Mouse (Mus musculus): ENCODE data around the gene Utp4. TPM values are rescaled to one million over a fixed set of nuclear protein-coding genes. Genes with fewer than 3 reads are reported as not detected.
"Not testable (repeated sequence)": the region's sequence is repeated elsewhere in the genome, so short reads cannot be mapped to it uniquely, and the experiment has no call there.

Gene Utp4
- polyA plus RNA-seq, 1 experiment from 2014 or later: 26.1 TPM

DNA sequence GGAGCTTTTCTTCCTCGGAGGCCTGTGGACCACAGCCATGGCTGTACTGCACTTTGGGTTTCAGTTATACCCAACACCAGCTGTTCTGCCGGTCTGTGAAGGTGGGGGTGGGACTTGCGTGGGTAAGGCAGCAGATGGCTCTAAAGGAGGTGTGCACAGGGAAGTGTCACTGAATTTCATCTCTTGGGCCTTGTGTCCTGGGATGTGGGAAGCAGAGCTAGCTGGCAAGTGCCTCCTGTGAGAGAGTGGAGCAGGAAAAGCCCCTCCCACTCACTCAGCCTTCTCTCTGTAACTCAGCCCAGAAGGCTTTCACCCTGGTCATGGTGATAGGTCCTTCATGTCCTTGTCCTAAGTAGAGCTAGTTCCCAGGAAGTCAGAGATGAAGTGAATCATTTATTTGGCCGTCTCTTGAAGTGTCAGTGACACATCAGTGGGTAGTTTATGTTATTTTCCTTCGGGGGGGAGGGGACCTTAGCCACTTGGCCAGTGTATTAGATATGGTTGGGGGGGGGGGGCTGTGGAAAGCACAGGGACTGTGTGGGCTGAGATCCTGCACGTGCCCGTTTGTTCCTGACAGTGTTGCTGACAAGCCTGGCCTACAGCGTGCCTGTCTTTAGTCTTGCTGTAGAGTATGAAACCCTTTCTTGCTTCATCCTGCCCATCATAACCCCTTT, 26.4 kb downstream of the Utp4 start:
- WGBS (ENCODE audit: insufficient replicate concordance): 86% methylated on average over 8 of the region's 8 CpGs
- ATAC-seq (ENCODE audit: low read depth): no peak
- peaks cover 45% of the 10 kb centered on the region for H3K36me3 ChIP-seq (ENCODE audit: control insufficient read depth, insufficient read depth)

DNA sequence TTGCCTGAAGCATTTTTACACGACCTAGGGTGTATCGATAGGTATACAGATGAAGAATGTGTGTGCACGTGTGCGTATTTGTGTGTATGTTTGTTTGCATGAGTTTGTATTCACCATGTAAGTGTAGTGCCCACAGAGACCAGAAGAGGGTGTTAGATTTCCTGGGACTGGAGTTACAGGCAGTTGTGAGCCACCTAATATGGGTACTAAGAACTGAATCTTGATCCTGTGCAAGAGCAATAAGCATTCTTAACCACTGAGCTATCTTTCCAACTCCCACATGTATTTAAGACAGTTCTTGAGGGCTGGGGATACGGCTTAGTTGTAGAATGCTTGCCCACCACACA, 26.9 kb downstream of the Utp4 start:
- peaks cover 43% of the 10 kb centered on the region for H3K36me3 ChIP-seq (ENCODE audit: control insufficient read depth, insufficient read depth)
- no peak for ATAC-seq (ENCODE audit: low read depth)

More for the DNA sequence above, 26.4 kb downstream of the Utp4 start:
- Histone ChIP-seq H3K4me1 (ENCODE audit: control insufficient read depth, low read depth, low read length) (no peaks in the 10 kb centered on the region), H3K4me3 (ENCODE audit: low read depth, low read length) (no peak overlapping the region), H3K27me3 (ENCODE audit: control insufficient read depth, insufficient read depth, low read depth, low read length) (no peaks in the 10 kb centered on the region), H3K27ac (ENCODE audit: low read length) (no peak overlapping the region), H3K9ac (ENCODE audit: low read depth, low read length) (no peak overlapping the region), H3K4me2 (ENCODE audit: low read depth, low read length) (no peak overlapping the region), H3K9me3 (replicated peaks; ENCODE audit: control insufficient read depth, low read length) (no peaks in the 10 kb centered on the region)

DNA sequence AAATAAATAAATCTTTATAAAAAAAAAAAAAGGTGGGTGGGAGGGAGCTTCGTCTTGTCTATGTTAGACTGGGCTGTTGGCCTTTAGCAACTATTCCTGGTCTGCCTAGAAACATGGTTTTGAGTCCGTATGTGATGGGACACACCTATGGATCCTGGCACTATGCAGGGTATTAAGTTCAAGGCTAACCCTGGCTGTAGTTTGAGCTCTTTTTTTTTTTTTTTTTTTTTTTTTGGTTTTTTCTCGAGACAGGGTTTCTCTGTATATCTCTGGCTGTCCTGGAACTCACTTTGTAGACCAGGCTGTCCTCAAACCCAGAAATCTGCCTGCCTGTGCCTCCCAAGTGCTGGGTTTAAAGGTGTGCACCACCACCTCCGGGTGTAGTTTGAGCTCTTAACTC, 30.6 kb downstream of the Utp4 start:
- ATAC-seq (ENCODE audit: low read depth): no peak
- Histone ChIP-seq H3K4me2 (ENCODE audit: low read depth, low read length) (no peak overlapping the region), H3K27ac (ENCODE audit: low read length) (no peak overlapping the region), H3K27me3 (ENCODE audit: control insufficient read depth, insufficient read depth, low read depth, low read length) (no peaks in the 10 kb centered on the region), H3K9ac (ENCODE audit: low read depth, low read length) (no peak overlapping the region), H3K4me3 (ENCODE audit: low read depth, low read length) (no peak overlapping the region), H3K9me3 (replicated peaks; ENCODE audit: control insufficient read depth, low read length) (no peaks in the 10 kb centered on the region), H3K36me3 (ENCODE audit: control insufficient read depth, insufficient read depth) (peaks cover 18% of the 10 kb centered on the region), H3K4me1 (ENCODE audit: control insufficient read depth, low read depth, low read length) (no peaks in the 10 kb centered on the region)
- 64% methylated on average over 4 of the region's 4 CpGs for WGBS (ENCODE audit: insufficient replicate concordance)

More for the DNA sequence above, 26.9 kb downstream of the Utp4 start:
- no peaks in the 10 kb centered on the region for H3K9me3 ChIP-seq (replicated peaks; ENCODE audit: control insufficient read depth, low read length)
- H3K27ac ChIP-seq (ENCODE audit: low read length): no peak overlapping the region
- no peaks in the 10 kb centered on the region for H3K27me3 ChIP-seq (ENCODE audit: control insufficient read depth, insufficient read depth, low read depth, low read length)
- H3K4me3 ChIP-seq (ENCODE audit: low read depth, low read length): no peak overlapping the region
- WGBS (ENCODE audit: insufficient replicate concordance): 83% methylated on average over 5 of the region's 5 CpGs
- H3K4me1 ChIP-seq (ENCODE audit: control insufficient read depth, low read depth, low read length): no peaks in the 10 kb centered on the region
- no peak overlapping the region for H3K4me2 ChIP-seq (ENCODE audit: low read depth, low read length)
- no peak overlapping the region for H3K9ac ChIP-seq (ENCODE audit: low read depth, low read length)

DNA sequence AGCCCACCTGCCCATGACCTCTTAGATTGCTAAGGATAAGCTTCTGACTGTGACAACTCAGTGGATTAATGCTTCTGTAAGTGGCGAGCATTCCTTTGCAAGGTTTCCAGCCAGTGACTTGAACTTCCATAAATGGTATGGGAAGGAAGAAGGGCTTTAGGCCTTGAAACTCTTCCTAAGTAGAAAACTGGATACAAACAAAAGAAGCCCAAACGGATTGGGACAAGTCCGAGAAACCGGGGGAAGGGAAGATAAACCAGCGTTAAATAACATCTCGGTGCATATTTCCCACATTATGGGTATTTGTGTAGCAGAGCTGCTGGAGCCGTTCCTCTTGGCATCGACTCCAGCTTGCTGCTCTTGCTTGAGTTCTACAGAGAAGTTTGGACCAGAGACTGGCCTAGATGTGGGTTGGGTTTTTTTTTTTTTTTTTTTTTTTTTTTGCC, 31.5 kb downstream of the Utp4 start:
- Histone ChIP-seq H3K9me3 (replicated peaks; ENCODE audit: control insufficient read depth, low read length) (no peaks in the 10 kb centered on the region), H3K4me3 (ENCODE audit: low read depth, low read length) (no peak overlapping the region), H3K27me3 (ENCODE audit: control insufficient read depth, insufficient read depth, low read depth, low read length) (no peaks in the 10 kb centered on the region), H3K36me3 (ENCODE audit: control insufficient read depth, insufficient read depth) (peaks cover 9% of the 10 kb centered on the region; the same call in 1 of the 2 replicates), H3K27ac (ENCODE audit: low read length) (no peak overlapping the region), H3K4me2 (ENCODE audit: low read depth, low read length) (no peak overlapping the region), H3K9ac (ENCODE audit: low read depth, low read length) (no peak overlapping the region), H3K4me1 (ENCODE audit: control insufficient read depth, low read depth, low read length) (no peaks in the 10 kb centered on the region)
- ATAC-seq (ENCODE audit: low read depth): no peak
- 77% methylated on average over 8 of the region's 8 CpGs for WGBS (ENCODE audit: insufficient replicate concordance)

DNA sequence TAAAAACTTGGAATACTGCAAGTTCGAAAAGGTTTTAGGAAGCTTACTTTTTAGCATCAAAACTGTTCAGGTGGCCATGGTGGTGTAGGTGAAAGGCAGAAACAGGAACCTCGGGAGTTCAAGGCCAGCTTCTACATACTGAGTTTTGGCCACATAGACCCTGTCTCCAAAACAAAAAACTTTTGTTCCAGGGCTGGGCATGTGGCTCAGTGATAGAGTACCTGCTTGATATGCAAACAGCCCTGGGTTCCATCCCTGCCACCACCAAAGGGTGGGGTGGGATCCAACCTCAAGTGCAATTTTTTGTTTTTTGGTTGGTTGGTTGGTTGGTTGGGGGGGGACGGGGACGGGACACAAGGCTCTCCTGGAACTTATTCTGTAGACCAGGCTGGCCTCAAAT, 32.0 kb downstream of the Utp4 start:
- Histone ChIP-seq H3K4me2 (ENCODE audit: low read depth, low read length) (no peak overlapping the region), H3K27me3 (ENCODE audit: control insufficient read depth, insufficient read depth, low read depth, low read length) (no peaks in the 10 kb centered on the region), H3K27ac (ENCODE audit: low read length) (no peak overlapping the region), H3K9ac (ENCODE audit: low read depth, low read length) (no peak overlapping the region), H3K36me3 (ENCODE audit: control insufficient read depth, insufficient read depth) (peaks cover 9% of the 10 kb centered on the region; the same call in 1 of the 2 replicates), H3K9me3 (replicated peaks; ENCODE audit: control insufficient read depth, low read length) (no peaks in the 10 kb centered on the region), H3K4me1 (ENCODE audit: control insufficient read depth, low read depth, low read length) (no peaks in the 10 kb centered on the region), H3K4me3 (ENCODE audit: low read depth, low read length) (no peak overlapping the region)
- ATAC-seq (ENCODE audit: low read depth): no peak
- WGBS (ENCODE audit: insufficient replicate concordance): 66% methylated on average over 4 of the region's 4 CpGs

DNA sequence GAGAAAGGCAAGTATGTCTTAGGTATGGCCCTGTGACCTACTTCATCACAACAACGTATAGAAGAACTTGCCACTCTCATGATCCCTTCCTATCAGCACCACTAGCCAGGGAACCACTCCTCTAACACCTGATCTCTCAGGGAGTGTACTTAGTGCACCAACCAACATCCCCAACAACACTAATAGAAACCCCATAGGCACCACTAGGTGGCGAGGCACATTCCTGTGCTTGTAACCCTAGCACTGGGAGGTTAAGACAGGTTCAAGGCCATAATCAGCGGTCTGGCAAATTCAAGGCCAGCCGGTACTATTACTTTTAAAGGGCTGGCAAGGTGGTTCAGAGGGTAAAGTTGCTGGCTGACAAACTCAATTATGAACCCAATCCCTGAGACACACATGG, 33.8 kb downstream of the Utp4 start:
- Histone ChIP-seq H3K27ac (ENCODE audit: low read length) (no peak overlapping the region), H3K4me3 (ENCODE audit: low read depth, low read length) (no peak overlapping the region), H3K9me3 (replicated peaks; ENCODE audit: control insufficient read depth, low read length) (no peaks in the 10 kb centered on the region), H3K27me3 (ENCODE audit: control insufficient read depth, insufficient read depth, low read depth, low read length) (no peaks in the 10 kb centered on the region), H3K9ac (ENCODE audit: low read depth, low read length) (no peak overlapping the region), H3K36me3 (ENCODE audit: control insufficient read depth, insufficient read depth) (peaks cover 7% of the 10 kb centered on the region; the same call in 1 of the 2 replicates), H3K4me1 (ENCODE audit: control insufficient read depth, low read depth, low read length) (no peaks in the 10 kb centered on the region), H3K4me2 (ENCODE audit: low read depth, low read length) (no peak overlapping the region)
- ATAC-seq (ENCODE audit: low read depth): no peak
- 32% methylated on average over 4 of the region's 4 CpGs for whole genome bisulfite sequencing (ENCODE audit: insufficient replicate concordance)

DNA sequence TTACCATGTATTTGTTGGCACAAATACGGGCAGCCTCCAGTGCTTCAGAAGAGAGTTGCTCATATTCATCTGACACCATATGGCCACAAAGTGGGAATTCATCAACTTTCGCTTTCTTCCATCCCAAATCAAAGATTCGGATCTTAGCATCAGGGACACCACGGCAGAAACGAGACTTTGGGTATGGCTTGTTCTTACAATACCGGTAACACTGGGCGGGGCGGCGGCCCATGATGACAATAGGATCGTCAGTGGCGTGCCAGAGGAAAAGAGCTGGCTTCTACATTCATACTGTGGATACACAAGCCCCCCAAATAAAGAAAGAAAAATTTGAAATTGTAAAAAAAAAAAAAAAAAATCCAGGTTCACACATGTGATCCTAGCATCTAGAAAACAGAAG, 34.7 kb downstream of the Utp4 start:
- not testable (repeated sequence) for H3K9ac ChIP-seq (ENCODE audit: low read depth, low read length); H3K4me2 ChIP-seq (ENCODE audit: low read depth, low read length); H3K9me3 ChIP-seq (replicated peaks; ENCODE audit: control insufficient read depth, low read length); H3K4me3 ChIP-seq (ENCODE audit: low read depth, low read length); ATAC-seq (ENCODE audit: low read depth); H3K4me1 ChIP-seq (ENCODE audit: control insufficient read depth, low read depth, low read length); H3K36me3 ChIP-seq (ENCODE audit: control insufficient read depth, insufficient read depth); H3K27me3 ChIP-seq (ENCODE audit: control insufficient read depth, insufficient read depth, low read depth, low read length); H3K27ac ChIP-seq (ENCODE audit: low read length)
- 80% methylated on average over 10 of the region's 11 CpGs for WGBS (ENCODE audit: insufficient replicate concordance)

DNA sequence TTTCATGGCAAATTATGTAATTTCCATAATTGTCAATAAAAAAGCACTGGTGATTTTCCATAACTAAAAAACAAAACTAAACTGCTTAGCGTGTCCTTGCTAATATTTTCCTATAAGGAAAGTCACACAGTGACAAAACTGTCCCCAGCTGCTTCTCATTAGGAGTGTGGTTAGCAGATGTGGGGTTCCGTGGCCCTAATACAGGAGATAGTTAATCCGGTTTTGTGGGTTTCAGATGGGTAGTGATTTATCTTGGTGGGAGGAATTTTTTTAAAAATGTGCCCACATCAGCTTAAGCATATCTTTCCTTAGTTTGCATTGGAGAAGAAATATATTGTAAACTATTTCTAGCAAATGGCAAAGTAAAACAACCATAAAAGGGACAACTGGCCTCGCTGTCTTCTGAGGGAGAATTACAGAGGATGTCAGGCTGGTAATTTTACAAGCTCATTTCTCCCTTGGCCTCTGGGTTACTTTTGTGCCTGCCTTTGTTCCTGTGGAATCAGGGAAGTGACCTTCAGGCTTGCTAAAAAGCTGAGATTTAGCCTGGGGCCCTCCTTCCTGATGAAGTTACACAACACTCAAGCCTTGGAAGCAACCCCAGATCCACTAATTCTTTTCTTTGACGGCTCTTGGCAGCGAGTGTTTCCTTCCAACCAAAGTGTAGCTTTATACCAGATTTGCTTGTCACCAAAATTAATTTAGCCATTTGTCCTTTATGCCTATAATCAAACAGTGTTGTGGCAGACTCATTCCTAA, 35.9 kb downstream of the Utp4 start:
- Histone ChIP-seq H3K9ac (ENCODE audit: low read depth, low read length) (no peak overlapping the region), H3K4me2 (ENCODE audit: low read depth, low read length) (no peak overlapping the region), H3K4me3 (ENCODE audit: low read depth, low read length) (no peak overlapping the region), H3K27ac (ENCODE audit: low read length) (no peak overlapping the region), H3K4me1 (ENCODE audit: control insufficient read depth, low read depth, low read length) (no peaks in the 10 kb centered on the region), H3K9me3 (replicated peaks; ENCODE audit: control insufficient read depth, low read length) (no peaks in the 10 kb centered on the region), H3K36me3 (ENCODE audit: control insufficient read depth, insufficient read depth) (no peaks in the 10 kb centered on the region), H3K27me3 (ENCODE audit: control insufficient read depth, insufficient read depth, low read depth, low read length) (peaks cover 2% of the 10 kb centered on the region; the same call in 1 of the 2 replicates)
- no peak for ATAC-seq (ENCODE audit: low read depth)
- WGBS (ENCODE audit: insufficient replicate concordance): 35% methylated on average over 6 of the region's 6 CpGs

DNA sequence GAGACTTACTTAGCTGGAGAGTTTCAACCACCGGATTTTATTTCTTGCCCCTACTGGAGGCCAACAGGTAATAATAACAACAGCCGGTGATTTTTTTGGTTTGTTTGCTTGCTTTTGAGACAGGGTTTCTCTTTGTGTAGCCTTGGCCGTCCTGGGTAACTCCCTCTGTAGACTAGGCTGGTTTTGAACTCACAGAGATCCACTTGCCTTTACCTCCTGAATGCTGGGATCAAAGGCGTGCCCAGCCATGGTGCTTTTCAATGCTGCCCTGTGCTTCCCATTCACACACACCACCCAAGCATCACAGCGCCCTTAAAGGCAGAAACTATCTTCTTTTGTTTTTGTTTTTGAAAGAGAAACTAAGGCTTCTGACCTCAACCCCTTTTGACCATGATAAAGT, 36.5 kb downstream of the Utp4 start:
- Histone ChIP-seq H3K27ac (ENCODE audit: low read length) (no peak overlapping the region), H3K9me3 (replicated peaks; ENCODE audit: control insufficient read depth, low read length) (no peaks in the 10 kb centered on the region), H3K4me2 (ENCODE audit: low read depth, low read length) (no peak overlapping the region), H3K36me3 (ENCODE audit: control insufficient read depth, insufficient read depth) (no peaks in the 10 kb centered on the region), H3K4me1 (ENCODE audit: control insufficient read depth, low read depth, low read length) (no peaks in the 10 kb centered on the region; the same call in 1 of the 2 replicates), H3K4me3 (ENCODE audit: low read depth, low read length) (no peak overlapping the region), H3K9ac (ENCODE audit: low read depth, low read length) (no peak overlapping the region), H3K27me3 (ENCODE audit: control insufficient read depth, insufficient read depth, low read depth, low read length) (peaks cover 2% of the 10 kb centered on the region; the same call in 1 of the 2 replicates)
- WGBS (ENCODE audit: insufficient replicate concordance): 73% methylated on average over 5 of the region's 5 CpGs
- no peak for ATAC-seq (ENCODE audit: low read depth)

Measured in liver, embryonic 16.5 days (tissue).